In genomic region chr15:54033756-54034155, GRCm38 (mm10) we compare ENCODE assay signal across 13 mouse cellular contexts.
DNase-seq lines count a peak whose midpoint lies in the region.
"Had no signal": no experiment of that assay in that cellular context is flagged by ENCODE, and none has a peak within 500 bp of the region (broad histone marks: within the 10 kb centered on the region; RNA-seq: fewer than 3 reads in every experiment).

No protein-coding gene starts in this region.

- intact Hi-C loops in gastrocnemius, postnatal 14 days (cut with DNase I; ENCODE audit: low total_unique reads) = no loop called here
- intact Hi-C loops in left cerebral cortex, postnatal 4 days (cut with DNase I) = no loop called here

- DNase-seq in gastrocnemius, postnatal 14 days = peak; percentile 2
- DNase-seq in gastrocnemius, adult 18-20 months (ENCODE audit: low spot score) = no peak
- DNase-seq in 3T3-L1 (ENCODE audit: low read depth, low spot score) (peak; percentile 33), NIH3T3 (ENCODE audit: low read depth) (peak; percentile 33)
- DNase-seq in lung, postnatal 25 days (ENCODE audit: low spot score) = peak; percentile 10
- no peak for DNase-seq in left cerebral cortex, postnatal 4 days
- DNase-seq in ovary, postnatal 36 days (ENCODE audit: low spot score) = no peak
- DNase-seq: cerebellum, adult 9-10 months; forebrain, postnatal 0 days; kidney, adult 11 months; kidney, postnatal 36 days; layer of hippocampus, postnatal 36 days; thymus, postnatal 36 days had no signal

Comparison
In these comparisons a context has a peak if more than half of its experiments do, and no peak if none do; other contexts are left out.
1. DNase-seq: peak in gastrocnemius, postnatal 14 days (single experiment), 3T3-L1 (single experiment), NIH3T3 (single experiment) and lung, postnatal 25 days (single experiment); none in gastrocnemius, adult 18-20 months (single experiment), left cerebral cortex, postnatal 4 days (single experiment) and ovary, postnatal 36 days (single experiment).